Mouse (Mus musculus): ENCODE data around the gene Copa.

The Copa gene

GRCm38 (mm10) chr1:172082101-172082898, at the start of gene Copa, which contains the start of gene Ncstn:
Gene Copa, plus strand, starts transcription at chr1:172082529.
Gene Ncstn, minus strand, starts transcription at chr1:172082795.
- peak; percentile 88 for DNase-seq (ENCODE audit: low read depth, low spot score)

- DNase-seq (ENCODE audit: low read depth, low spot score), result no peak
Measured at GRCm38 (mm10) chr1:172046410-172046809, 35.9 kb upstream of the Copa start.

DNA sequence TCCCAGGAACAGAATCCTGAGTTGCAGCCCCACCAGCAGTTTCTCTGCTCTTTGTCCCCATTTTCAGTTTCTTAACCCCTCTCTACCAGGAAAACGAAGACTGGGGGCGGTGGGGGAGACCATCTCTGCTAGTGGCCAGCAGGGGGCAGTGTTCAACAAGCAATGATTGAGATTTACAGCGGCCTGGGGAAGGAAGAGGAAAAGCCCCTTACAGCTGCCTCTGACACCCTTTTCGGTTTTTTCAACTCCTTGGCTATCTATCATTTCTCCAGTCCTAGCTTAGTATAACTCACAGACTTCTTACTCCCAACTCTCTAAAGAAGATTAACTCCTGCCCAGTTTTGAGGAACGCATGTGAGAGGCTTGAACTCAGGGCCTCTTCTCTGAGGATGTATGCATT, 35.4 kb upstream of the Copa start:
- no peak for DNase-seq (ENCODE audit: low read depth, low spot score)

GRCm38 (mm10) chr1:172048241-172048734, 34.0 kb upstream of the Copa start:
- no peak for DNase-seq (ENCODE audit: low read depth, low spot score)

DNA sequence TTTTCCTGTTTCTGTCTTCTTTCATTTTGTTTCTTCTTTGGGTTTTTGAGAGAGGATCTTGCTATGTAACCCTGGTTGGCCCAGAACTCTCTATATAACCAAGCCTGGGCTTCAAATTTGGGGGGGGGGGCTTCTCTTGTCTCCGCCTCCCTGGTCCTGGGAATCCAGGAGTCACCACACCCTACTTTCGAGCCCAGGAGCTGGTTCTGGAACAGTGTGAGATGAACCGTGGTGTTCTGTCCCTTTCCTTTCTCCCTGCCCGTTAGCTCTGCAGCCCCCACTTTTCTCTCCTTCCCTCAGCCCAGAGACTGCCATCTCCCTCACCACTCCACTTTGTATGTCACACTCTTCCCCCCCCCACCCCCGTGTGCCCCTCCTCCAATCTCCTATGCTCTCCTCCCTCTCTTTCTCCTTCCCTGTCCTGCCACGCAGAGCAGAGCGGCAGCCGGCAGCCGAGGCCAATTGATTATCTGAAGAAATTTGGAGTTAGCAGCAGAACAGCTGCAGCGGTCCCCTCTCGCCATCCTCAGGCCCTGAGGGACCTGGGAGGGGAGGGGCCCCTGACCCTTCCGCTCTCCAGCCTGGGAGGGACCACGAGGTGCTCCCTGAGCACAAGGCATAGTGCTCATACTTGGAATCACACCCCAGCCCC, 33.1 kb upstream of the Copa start:
- DNase-seq (ENCODE audit: low read depth, low spot score), result no peak

- DNase-seq (ENCODE audit: low read depth, low spot score), result no peak
Measured at GRCm38 (mm10) chr1:172052766-172053279, 29.5 kb upstream of the Copa start.

DNA sequence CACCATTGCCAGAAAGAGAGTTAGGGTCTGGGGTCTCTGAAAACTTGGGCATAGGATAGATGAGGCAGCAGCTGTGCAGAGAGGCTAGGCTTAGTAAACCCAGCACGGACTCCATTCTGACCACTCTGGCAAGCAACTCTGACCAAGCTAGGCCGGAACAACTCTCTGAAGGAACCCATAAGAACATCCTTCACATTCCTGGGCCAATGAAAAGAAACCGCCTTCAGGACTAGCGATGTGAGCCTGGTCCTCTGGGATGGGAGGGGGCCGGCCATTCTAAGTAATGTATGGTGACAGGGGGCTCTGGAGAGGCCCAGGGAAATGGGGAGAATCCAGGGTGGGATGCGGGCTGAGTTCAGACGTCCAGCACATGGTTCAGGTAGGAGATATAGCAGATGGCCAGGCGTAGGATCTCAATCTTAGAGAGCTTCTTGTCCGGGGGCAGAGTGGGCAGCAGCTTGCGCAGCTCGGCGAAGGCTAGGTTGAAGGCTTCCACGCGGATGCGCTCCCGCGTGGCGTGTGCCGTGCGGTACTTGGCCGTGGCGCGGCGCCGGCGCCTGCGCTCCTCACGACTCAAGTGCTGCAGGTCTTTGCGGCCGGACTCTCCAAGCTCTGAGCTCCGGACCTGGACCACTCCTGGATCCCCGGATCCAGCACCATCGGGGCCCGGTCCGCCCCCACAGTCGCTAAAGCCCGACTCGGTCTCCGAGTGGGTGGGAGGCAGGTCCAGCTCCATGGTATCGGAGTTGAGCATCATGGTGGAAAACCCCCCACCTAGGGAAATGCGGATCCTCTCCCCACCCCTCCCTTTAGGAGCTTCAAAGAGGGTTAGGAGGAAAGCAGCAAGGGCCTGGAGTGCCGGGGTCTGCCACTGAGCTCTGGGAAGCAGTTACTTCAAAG, 28.5 kb upstream of the Copa start:
- no peak for DNase-seq (ENCODE audit: low read depth, low spot score)

DNA sequence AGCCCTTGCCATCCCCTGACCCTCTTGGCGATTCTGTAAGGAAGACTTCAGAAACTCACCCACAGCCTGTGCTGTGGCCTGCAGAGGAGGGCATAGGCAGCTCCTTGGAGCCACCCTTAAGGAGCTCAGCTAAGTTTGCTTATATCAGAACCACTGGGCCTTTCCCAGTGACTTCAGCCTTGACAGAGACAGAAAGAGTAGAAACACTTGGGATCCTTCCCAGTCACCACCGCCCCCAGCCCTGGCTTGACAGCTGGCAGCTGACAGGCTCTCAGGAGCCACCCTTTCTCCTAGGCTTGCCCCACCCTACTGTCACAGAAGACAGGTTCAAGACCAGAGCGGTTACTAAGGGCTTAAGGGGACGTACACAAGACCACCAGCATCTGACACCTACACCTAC, 26.1 kb upstream of the Copa start:
- no peak for DNase-seq (ENCODE audit: low read depth, low spot score)

DNA sequence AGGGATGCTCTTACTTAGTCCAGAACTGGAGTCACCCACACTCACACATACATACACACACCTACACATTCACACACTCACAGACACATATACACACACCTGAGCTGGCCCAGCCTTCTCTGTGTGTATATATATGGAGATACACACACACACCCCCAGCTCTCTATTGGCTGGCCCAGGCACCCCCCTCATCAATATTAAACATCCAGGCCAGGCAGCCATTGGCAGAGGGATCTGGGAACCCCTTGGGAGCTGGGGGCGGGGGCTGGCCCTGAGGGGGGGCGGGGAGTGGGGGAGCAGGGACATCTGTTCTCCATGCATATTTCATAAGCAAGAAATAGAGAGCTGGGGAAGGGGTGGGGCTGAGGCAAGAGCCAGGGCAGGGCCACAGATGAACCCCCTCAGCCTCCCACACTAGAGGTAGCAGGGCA, 24.8 kb upstream of the Copa start, which contains the start of gene Nhlh1:
TSS of gene Nhlh1 (minus strand) at position 83 of the 431 bp plus-strand sequence.
- DNase-seq (ENCODE audit: low read depth, low spot score), result no peak

DNA sequence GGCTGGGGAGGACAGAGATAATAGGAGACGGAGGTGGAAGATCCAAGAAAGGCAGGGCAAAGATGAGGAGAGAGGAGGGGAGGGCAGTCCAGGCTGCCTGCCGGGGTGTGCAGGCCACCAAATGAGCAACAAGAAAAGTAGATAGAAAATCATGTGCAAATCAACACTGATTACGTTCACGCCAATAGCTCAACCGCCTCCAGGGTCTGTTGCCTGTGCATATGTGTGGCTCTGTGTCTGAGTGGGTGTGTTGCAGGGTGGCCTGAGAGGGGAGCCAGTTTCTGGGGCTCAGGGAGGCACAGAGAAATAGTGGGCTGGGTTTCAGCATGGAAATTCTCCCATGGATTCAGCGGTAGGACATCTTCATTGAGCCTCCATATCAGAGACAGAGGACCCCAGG, 24.0 kb upstream of the Copa start:
- no peak for DNase-seq (ENCODE audit: low read depth, low spot score)

GRCm38 (mm10) chr1:172058874-172059273, 23.5 kb upstream of the Copa start:
- DNase-seq (ENCODE audit: low read depth, low spot score), result no peak

- DNase-seq (ENCODE audit: low read depth, low spot score), result no peak
Measured at GRCm38 (mm10) chr1:172060659-172061058, 21.7 kb upstream of the Copa start.

DNA sequence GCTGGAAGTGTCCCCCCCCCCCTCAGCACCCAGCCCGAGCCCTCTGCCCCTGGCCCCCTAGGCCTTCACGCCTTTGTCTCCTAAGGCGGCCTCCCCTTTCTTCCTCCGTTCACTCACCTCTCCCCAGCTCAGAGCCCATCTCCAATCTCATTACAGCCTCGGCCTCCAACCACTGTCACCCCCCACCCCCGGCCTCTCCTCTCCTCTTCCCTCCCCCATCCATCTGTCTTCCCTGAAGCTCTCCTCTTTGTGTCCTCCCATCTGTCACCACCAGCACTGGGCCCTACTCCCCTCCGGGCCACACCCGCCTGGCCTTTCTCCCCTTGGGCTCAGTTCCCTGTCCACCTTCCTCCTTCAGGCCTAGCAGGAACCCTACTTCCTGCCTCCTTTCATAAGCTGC, 21.1 kb upstream of the Copa start:
- no peak for DNase-seq (ENCODE audit: low read depth, low spot score)

DNA sequence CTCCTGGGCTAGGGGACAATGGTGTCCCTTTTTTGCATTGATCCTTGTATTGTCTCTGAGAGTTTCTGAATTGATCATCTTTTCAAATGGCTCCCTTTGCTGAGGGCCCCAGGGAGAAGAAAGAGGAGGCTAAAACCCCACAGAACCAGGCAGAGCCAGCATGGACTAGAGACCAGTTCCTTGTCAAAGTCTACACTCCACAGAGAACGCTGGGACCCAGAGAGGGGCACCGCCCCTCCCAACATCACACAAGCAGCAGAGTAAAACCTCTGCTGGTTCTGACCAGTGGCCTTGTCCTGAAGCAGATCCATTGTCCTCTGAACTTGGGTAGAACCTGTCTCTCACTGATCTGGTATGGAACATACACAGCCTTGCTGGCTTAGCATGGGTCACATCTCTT, 20.2 kb upstream of the Copa start:
- no peak for DNase-seq (ENCODE audit: low read depth, low spot score)

DNA sequence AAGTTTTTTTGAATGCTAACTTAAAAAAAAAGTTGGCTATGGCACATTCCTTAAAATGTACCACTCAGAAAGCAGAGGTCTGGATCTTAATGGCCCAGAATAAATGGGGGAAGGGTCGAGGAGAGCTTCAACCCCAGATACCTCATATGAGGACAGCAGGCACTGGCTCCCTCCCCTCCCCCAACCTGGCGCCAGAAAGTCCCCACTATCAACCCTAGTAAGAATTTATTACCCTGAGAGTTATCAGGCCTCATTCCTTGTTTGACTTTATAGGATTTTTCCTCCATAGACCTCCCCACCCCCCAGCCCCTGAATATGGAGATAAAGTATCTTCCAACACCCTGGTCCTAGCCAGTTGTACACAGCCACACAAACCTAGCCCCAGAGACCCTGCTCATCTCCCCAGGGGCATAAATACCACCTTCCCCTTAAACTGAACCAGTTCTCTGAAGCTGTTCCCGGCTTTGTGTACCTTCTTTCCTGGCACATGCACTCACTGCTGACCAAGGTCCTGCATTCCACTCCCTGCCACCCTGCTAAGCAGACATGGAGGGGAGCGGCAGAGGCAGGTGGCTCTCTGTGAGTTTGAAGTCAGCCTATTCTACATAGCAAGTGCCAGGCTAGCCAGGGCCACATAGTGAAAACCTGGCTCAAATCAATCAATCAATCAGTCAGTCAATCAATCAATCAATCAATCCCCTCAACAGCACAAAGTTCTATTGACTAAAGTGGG, 18.9 kb upstream of the Copa start:
- DNase-seq (ENCODE audit: low read depth, low spot score), result no peak

DNA sequence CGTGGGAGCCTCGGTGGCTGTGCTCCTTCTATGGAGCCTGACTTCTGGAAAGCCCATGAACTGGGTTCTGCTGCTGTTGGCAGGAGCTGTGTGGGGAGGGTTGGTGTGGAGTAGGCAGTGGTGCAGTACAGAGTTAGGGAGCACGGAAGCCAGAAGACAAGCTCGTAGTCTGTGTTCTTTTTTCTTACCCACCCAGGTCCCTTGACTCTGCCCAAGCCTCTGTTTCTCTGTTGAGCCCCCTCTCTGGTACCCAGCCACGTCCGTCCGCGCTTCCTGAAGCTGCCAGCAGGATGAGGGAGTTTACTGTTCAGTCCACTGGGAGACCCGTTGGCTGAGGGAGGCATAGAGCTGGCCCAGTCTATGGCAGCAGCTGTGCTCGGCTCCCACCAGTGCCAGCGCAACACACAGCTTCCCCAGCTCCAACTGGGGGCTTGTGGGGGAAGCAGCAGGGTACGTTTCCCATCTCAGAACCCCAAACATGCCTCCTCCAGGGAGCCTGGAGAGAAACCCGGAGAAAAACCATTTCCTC, 17.7 kb upstream of the Copa start:
- no peak for DNase-seq (ENCODE audit: low read depth, low spot score)

- no peak for DNase-seq (ENCODE audit: low read depth, low spot score)
Measured at GRCm38 (mm10) chr1:172070227-172070626, 12.1 kb upstream of the Copa start.

DNA sequence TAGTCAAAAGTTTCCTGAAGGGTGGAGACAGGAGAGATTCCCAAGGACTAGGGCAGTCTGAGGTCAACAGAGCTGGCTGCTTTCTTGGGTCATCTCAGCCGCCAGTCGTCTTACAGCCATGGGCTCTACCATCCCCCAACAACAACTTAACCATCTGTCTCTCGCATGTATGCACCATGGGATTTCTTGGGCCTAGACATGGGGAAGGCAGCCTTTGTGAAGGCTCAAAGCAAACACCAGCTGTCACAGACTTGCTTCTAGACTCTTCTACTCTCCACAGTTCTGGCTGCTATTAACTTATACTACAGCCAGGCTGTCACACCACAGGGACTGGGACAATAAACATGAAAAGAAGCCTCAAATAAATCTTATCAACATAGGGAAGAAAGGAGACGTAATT, 10.8 kb upstream of the Copa start:
- DNase-seq (ENCODE audit: low read depth, low spot score), result no peak

DNA sequence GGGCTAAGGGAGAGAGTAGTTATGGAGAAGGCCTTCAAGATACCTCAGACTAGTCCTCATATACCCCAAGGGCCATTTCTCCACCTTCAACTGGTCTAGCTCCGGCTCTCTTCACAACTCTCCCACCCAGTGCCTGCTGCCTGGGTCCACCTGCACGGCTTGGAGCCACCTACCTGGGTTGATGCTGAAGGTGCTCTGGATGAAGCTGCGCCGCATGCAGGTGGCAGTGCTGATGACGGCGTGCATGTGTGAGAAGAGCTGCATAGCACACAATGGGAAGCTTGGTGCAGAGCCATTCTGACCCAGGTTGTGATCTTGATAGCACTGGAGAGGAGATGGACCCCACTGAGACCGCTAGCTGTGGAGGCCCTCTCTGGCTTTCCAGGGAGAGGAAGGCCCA, 9.7 kb upstream of the Copa start:
- DNase-seq (ENCODE audit: low read depth, low spot score), result no peak

GRCm38 (mm10) chr1:172077981-172078380, 4.3 kb upstream of the Copa start:
- DNase-seq (ENCODE audit: low read depth, low spot score), result no peak
